Mouse (Mus musculus): ENCODE measurements around the gene Slc5a2.

- no peak for TF ChIP-seq CTCF (conservative IDR thresholded peaks at IDR 0.05; ENCODE audit: insufficient read depth, insufficient read length, low read depth, low read length)
- TF ChIP-seq POLR2A (IDR thresholded peaks at IDR 0.05; ENCODE audit: low read depth, low read length), result no peak
Observed at GRCm38 (mm10) chr7:128279750-128280149, 14.3 kb downstream of the Slc5a2 start.

Measured in kidney, adult 2 months (tissue).